Mouse (Mus musculus) frontal cortex, postnatal 14 days (tissue): ENCODE data around the gene Cd36.

Experiments
- DNase-seq, 2 experiments: peaks; one replicate each; pipeline ENCODE4 v3.0.0; 2022; ENCODE audit warnings: low spot score in 2 of 2

The Cd36 gene

DNA sequence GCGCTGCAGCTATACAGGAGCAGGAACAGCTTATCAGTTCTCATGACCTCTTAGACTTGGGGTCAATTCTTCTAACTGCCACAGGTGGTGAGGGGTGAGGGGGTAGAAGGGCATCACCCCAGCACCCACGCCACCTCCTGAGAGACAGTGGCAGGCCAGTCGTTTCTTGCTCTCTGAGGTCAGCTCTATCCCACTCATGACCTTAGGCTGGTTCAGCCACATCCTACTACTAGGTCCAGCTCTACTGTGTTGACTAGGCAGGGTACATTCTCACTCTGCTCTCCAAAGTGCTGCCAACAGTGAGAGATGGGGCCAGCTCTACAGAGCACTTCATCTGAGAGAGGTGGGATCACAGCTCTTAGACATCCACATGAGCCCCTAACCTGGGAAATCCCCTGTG, 30.2 kb downstream of the Cd36 start:
- DNase-seq: no peak

DNA sequence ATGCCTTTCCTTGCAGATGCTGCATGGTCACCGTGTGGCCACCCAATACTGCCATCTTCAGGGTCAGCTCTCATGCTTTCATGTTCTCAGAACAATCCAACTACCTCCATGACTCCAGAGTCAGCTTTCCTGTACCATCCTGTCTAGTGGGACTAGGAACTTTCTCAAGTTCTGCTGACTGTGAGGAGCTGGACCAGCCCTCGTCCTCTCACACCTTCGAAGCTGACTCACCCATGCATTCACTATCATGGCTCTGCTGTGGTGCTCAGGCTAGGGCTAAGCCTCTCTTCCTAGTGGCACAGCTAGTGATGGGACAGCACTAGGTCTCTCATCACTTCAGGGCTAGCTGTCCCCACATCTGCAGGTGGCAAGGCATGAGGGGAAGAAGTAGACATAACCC, 30.7 kb downstream of the Cd36 start:
- no peak for DNase-seq

GRCm38 (mm10) chr5:17857262-17857661, 31.3 kb downstream of the Cd36 start:
- no peak for DNase-seq

- DNase-seq: no peak
These were observed 34.3 kb downstream of the Cd36 start for GRCm38 (mm10) chr5:17854127-17854923.

DNA sequence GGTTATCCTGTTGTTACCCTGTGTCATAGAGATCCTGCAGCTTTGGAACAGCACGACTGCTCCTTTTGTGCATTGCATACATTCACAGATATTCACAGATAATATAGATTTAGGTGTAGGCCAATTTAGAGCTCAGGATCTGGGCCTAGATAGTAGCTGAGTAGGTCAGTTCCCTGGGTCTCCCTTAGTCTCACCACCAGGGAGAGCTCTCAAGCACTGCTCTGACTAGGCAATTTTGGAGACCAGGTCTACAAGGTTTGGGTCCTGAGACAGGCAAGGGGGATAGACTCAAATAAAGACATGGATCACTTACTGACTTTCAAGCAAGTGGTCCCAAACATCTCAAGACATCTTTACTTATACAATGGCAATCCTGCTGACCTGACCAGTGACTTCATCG, 38.0 kb downstream of the Cd36 start:
- no peak for DNase-seq

- no peak for DNase-seq
These were observed 39.0 kb downstream of the Cd36 start for GRCm38 (mm10) chr5:17849582-17849981.

DNA sequence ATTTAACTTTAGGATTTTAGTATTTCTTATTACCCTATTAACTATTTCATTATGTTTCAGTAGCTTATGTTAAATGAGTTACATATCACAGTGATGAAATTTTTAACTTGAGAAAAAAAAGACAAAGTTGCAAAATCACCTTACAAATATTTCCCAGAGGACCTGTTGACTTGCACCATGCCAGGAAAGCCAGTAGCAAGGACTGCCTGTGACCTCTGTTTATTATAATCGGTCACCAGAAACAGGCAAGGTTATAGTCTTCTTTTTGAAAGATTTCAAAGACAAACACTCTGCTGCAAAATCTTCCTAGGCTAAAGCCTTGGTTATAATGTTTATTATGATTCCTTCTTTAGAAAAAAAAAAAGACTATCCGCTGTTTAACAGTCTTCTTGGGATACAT, 39.9 kb downstream of the Cd36 start:
- no peak for DNase-seq

GRCm38 (mm10) chr5:17848267-17848666, 40.3 kb downstream of the Cd36 start:
- DNase-seq: no peak

- DNase-seq: no peak
These were observed 44.7 kb downstream of the Cd36 start for GRCm38 (mm10) chr5:17843921-17844320.

DNA sequence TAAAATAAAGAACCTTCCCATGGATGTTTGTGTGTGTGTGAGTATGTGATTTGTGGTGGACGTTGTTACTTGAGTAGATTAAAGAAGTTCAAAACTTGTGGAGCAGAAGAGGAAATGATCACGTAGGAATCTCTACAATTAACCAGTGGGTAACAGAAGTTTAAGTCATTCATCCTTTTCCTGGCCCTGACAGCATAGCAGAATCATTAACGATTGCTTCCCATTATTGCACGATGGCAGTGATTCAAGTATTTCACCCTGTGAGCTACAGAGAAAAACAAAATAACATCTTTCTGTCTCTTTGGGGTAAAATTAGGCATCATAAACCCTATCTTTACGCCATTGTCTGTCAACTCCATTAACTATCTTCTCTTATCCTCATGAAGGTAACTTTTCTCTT, 45.3 kb downstream of the Cd36 start:
- DNase-seq: no peak

DNA sequence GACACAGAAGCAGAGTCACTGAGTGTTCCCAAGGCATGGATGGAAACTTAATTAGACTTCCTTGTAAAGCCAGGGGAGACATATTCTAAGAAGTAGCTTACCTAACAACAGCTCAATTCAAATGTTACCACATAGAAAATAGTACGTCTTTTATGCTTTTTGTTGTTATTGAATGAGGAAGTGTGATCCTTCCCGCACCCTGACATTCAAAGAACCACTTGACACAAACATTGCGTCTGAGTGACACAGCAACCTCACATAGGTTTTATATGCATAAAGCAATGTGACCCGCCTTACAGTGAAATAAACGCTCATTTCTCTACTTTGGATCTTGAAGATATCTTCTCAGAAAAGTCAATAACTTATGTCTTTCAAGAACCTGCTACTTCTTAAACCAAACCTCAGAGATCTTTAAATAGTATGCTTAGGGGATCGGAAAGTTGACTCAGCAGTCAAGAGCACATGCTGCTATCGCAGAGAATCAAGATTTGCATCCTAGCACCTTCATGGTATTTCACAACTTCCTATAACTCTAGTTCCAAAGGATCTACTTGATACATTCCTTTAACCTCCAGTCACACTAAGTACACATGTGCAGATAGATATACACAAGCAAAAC, 46.4 kb downstream of the Cd36 start:
- no peak for DNase-seq

DNA sequence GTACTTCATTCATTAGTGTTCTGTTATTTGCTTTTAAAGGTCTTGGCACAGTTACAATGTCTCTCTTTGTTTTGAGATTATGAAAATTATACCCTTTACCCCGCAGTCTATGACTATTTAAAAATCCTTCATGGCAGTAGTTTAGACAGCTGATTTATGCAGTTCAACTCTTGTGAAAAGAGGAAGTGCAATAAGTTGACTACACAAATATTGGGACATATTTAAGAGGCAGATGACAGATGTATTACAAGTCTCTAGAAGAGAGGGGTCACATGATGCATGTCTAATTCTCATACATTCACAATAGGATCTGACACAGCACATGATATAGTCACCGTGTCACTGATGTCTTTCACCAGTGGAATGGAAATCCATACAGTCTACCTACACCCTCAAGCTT, 49.1 kb downstream of the Cd36 start:
- no peak for DNase-seq

- DNase-seq: no peak
These were observed 52.2 kb downstream of the Cd36 start for GRCm38 (mm10) chr5:17836408-17836807.

DNA sequence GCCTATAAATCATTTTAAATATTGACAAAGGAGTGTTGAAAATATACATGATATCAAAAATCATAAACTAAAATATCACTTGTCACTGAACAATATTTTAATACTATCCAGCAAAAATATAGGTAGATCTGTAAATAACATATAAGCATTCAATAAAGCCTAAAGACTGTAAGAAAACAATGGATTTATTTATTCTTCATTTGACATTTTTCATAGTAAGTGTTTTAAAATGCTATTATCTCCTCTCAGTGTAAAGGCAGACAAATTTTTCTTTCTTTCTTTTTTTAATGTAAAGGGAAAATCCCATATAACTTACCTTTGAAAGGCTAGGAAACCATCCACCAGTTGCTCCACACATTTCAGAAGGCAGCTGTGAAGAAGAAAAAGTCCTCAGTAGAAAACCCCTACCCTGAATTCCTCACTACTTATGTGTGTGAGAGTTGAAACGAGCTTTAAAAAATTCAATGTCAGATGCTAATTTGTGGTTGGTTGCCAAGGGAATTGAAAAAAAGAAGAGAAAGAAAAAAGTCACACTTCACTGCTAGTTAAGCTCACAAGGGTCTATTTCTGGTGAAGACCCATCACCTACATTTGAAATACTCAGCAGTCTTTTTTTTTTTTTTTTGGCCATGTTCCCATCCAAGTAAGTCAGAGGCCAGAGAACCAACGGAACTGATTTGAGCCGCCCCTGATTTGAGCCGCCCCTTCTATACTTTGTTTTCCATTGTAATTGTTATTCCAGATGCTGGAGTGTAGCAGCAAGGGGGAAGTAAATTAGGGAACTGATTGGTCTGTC, 53.1 kb downstream of the Cd36 start:
- no peak for DNase-seq

- no peak for DNase-seq
These were observed 54.8 kb downstream of the Cd36 start for GRCm38 (mm10) chr5:17833797-17834196.

DNA sequence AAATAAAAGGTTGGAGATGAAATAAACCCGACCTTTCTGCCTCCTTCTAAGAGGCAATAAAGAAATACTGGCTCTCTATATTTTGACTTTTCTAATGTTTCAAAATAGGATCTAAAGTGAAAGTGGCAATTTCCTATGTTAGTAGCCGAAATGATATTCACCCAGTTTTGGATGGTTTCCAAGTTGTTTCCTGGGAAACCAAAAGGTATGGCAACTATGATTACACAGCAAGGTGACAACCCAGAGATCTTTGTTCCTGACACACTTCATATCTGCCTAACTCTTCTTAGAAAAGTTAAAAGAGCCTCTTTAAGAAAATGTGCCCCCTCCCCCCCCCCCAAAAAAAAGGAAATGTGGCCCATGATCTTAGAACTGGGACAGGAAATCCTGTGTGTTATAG, 58.1 kb downstream of the Cd36 start:
- no peak for DNase-seq

DNA sequence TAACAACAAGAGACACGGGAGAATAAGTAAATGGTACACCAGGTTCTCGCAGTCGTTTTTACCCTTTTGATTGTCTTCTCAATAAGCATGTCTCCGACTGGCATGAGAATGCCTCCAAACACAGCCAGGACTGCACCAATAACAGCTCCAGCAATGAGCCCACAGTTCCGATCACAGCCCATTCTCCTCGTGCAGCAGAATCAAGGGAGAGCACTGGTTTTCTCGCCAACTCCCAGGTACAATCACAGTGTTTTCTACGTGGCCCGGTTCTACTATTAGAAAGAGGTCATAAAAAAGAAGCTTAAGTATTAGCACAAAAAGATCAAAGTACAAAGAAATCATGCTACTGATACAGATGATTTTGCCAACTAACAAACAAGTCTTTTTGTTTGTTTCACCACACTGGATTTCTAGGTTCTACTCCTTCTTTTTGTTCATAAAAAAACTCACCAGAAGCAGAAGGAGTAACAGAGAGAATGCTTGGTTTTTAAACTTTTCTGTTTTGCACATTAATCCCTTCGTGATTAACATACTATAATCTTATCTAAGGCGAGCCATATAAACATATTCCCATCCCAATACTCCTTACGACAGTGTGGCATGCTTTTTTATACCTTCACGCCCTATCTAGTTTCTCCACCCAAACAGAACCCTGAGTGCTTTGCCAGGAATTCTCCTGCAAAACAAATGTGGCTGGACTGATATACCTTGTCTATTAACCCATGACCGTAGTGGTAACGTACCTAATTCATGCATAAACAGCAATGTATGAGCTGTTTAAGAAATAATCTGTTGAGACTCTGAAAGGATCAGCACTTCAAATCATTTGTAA, 59.7 kb downstream of the Cd36 start:
- no peak for DNase-seq

DNA sequence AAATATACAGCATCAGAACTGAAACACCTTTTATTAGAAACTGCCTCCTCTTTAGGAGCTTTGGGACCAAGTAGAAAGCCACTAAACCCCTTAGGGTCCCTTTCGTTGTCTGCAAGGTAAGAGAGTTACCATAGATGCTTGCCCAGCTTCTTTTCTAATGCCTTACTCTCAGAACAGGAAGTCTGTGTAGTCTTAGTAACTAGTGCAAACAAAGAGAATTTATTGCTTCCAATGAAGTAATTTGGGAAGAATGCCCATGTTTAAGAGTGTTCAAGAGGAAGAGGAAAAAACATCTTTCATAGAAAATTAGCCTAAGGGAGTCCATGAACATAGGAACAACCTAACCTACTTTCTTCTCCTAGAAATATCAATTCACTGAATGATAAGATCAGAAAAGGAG, 67.2 kb downstream of the Cd36 start:
- no peak for DNase-seq

GRCm38 (mm10) chr5:17820239-17820999, 68.2 kb downstream of the Cd36 start:
- no peak for DNase-seq

DNA sequence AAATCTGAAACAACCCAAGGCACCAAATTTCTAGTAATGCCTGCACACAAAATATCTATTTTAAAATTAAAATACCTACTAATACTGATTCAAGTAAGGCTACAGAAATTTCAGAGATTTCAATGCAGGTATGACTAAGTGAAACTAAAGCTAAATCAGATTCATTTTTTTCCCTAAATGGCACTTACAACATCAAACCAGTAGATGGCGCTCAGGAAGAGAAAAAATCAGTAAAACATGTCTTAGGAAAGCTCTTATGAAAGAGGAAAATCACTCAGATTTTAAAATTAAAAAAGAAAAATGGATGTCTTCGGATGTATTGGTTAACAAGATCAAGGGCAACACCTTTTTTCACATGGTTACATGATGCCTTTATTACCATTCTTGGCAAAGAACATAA, 72.4 kb downstream of the Cd36 start:
- DNase-seq: no peak

GRCm38 (mm10) chr5:17810336-17810735, 78.3 kb downstream of the Cd36 start:
- DNase-seq: no peak
